Mouse (Mus musculus) testis, adult 2 months (tissue): ENCODE measurements around the gene Dlgap1. TPM values are rescaled to one million over a fixed set of nuclear protein-coding genes. Genes with fewer than 3 reads are reported as not detected.
A peak's percentile ranks its signal among the peaks of the same experiment; 100 is the strongest.
"Not testable (repeated sequence)": the region's sequence is repeated elsewhere in the genome, so short reads cannot be mapped to it uniquely, and the experiment has no call there.

Experiments used
- H3K27ac ChIP-seq: fragments of 200-500 bp; 2 replicates; pipeline ENCODE4 v1.5.1; 2012; ENCODE audit warnings: low read depth, low read length; ENCODE audit not compliant: control insufficient read depth, insufficient read depth
- H3K27me3 ChIP-seq: fragments of 200-500 bp; 2 replicates; pipeline ENCODE4 v1.6.1; 2012; ENCODE audit warnings: mild to moderate bottlenecking, low read length, moderate library complexity; ENCODE audit not compliant: control insufficient read depth, insufficient read depth
- H3K36me3 ChIP-seq: fragments of 200-500 bp; 2 replicates; pipeline ENCODE4 v1.6.1; 2012; ENCODE audit warnings: mild to moderate bottlenecking, low read length; ENCODE audit not compliant: control insufficient read depth, insufficient read depth
- H3K4me1 ChIP-seq: fragments of 200-500 bp; 2 replicates; pipeline ENCODE4 v1.6.1; 2012; ENCODE audit warnings: low read length; ENCODE audit not compliant: control insufficient read depth, insufficient read depth
- H3K4me3 ChIP-seq: fragments of 200-500 bp; 2 replicates; pipeline ENCODE4 v1.5.1; 2012; ENCODE audit warnings: low read depth, mild to moderate bottlenecking, low read length, moderate library complexity, mixed read lengths; ENCODE audit not compliant: control insufficient read depth
- CTCF ChIP-seq: fragments of 200-500 bp; IDR thresholded peaks from 2 replicates; pipeline ENCODE4 v1.5.1; 2012; ENCODE audit warnings: low read depth, mild to moderate bottlenecking, inconsistent platforms, low read length, moderate library complexity; ENCODE audit not compliant: control insufficient read depth, insufficient read depth, insufficient replicate concordance
- POLR2A ChIP-seq: fragments of 200-500 bp; IDR thresholded peaks from 2 replicates; pipeline ENCODE4 v1.6.1; 2012; ENCODE audit warnings: low read depth, mild to moderate bottlenecking, inconsistent platforms, low read length, moderate library complexity; ENCODE audit not compliant: control insufficient read depth
- polyA plus RNA-seq: library from polyadenylated mRNA; depleted of rRNA; stranded (reverse); fragments of >200 nt; gene quantifications from 2 replicates; pipeline ENCODE4 v1.2.3, GENCODE M21; 2012

Gene Dlgap1
- polyA plus RNA-seq, 1 experiment, result 3.5 TPM

DNA sequence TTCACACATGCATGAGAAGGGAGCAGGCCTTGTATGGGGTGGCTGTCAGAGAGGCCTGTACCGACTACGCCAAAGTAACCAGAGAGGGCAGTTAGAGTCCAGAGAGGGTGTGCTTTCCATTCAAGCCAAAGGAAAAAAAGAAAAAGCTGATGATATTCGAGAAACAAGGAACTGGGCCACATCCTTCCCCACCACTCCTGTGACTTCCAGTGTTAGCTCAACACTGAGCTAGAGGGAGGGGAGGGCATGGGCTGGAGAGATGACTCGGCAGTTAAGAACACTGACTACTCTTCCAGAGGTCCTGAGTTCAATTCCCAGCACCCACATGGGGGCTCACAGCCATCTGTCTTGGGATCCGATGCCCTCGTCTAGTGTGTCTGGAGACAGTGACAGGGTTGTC is 860.3 kb downstream of the Dlgap1 start:
- no peaks in the 10 kb centered on the region for H3K36me3 ChIP-seq
- H3K27ac ChIP-seq, result no peak overlapping the region
- H3K4me1 ChIP-seq, result peaks cover 12% of the 10 kb centered on the region
- no peak overlapping the region for H3K4me3 ChIP-seq
- no peak for TF ChIP-seq CTCF
- no peak for TF ChIP-seq POLR2A
- no peaks in the 10 kb centered on the region for H3K27me3 ChIP-seq

DNA sequence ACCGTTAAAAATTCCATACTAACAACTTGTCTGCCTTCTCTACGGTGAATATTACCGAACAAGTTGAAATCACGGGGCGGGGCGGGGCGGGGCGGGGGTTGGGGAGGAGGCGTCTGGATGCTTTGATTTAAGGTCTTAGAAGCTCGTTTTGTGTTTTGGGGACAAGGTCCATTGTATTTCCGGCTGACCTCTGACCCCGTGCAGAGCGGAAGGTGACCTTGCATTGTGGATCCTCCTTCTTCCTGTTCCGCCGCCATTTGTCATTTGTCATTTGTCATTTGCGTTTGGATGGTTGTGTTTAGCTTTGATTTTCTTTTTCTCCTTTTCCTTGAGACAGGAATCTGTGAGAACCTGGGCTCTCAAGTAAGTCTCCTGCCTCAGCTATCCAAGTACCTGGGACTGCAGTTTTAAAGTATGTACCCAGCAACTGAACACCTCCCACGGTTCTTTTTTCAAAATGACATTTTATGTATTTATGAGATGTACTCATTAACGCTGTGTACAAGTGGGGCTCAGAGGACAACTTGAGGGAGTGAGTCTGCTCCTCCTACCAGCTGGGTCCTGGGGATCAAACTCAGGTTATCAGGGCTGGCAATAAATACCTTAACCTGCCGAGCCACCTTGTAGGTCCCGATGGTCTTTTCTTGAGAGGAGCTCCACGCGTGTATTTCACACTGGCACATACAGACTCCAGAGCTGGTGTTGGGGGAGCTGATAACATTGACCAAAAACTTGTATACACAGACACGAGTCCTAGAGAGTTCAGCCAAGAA is 861.3 kb downstream of the Dlgap1 start:
- H3K27me3 ChIP-seq, result no peaks in the 10 kb centered on the region
- no peaks in the 10 kb centered on the region for H3K36me3 ChIP-seq
- TF ChIP-seq CTCF (no peak), POLR2A (no peak)
- no peak overlapping the region for H3K27ac ChIP-seq
- H3K4me3 ChIP-seq, result no peak overlapping the region
- H3K4me1 ChIP-seq, result peaks cover 15% of the 10 kb centered on the region

DNA sequence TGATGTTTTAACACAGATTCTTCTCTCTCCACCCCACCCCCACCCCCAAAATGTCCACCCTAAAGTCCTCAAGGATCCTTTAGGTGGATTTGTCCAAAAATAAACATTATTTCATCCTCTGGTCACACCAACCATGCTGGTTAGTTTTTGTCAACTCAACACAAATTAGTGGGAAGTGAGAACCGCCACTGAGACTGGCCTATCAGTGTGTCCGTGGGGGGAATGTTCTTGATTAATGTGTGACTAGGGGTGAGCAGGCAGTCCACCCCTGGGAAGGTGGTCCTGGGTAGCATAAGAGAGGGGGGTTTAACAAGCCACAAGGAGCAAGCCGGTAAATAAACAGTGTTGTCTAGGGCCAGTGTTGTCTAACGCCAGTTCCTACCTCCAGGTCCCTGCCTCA is 862.7 kb downstream of the Dlgap1 start:
- Histone ChIP-seq H3K4me1 (peaks cover 17% of the 10 kb centered on the region), H3K27ac (peak overlapping the region; percentile 69), H3K36me3 (no peaks in the 10 kb centered on the region), H3K27me3 (no peaks in the 10 kb centered on the region), H3K4me3 (peak overlapping the region; percentile 9)
- no peak for TF ChIP-seq POLR2A
- TF ChIP-seq CTCF, result no peak

DNA sequence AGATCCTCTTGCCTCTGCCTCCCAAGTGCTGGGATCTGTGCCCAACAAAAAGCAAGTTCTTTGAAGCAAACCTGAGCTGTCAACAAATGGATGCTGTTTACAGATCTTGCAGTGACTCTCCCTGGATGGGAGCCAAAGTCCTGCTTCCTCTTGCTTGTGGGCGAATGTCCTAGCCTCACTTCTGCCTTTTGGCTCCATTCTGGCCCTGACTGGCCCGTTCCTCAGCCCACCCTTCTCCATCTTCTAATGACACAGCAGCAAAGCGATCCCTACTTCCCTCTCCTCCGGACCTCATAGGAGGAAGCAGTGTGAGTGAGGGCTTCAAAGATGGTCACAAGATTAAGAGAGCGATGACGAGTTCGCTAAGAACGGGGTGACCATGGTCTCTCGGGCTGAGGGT is 863.7 kb downstream of the Dlgap1 start:
- no peak for TF ChIP-seq POLR2A
- TF ChIP-seq CTCF, result no peak
- 0 out of 2 replicates have a peak overlapping the region, but pooled peaks have one; percentile 43 for H3K27ac ChIP-seq
- H3K36me3 ChIP-seq, result no peaks in the 10 kb centered on the region
- H3K4me3 ChIP-seq, result no peak overlapping the region
- no peaks in the 10 kb centered on the region for H3K27me3 ChIP-seq
- peaks cover 17% of the 10 kb centered on the region for H3K4me1 ChIP-seq

DNA sequence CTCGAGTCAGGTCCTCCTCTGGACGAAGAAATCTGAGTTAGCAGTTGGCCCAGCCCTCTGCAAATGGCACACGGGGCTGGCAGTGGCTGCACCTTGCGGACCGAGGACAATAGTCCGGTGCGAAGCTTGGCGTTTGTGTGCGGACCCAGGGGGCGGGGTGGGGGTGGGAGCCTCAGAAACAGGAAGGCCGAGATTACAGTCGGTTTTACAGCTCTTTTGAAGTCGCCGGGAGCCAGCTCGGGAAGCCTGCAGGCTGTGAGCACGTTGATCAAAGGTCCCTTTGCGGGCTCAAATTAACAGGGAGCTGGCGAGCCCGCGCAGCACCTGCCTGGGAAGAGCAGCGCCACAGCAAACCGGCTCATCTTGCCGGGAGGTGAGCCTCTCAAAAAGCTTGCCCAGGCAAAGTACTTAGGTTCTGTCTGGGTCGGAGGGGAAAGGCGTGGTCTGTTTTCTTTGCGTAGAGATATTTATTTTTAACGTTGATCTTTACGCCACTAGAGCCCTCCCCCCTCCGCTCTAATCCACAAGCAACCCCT is 865.6 kb downstream of the Dlgap1 start:
- Histone ChIP-seq H3K4me3 (peak overlapping the region; percentile 66), H3K4me1 (peaks cover 17% of the 10 kb centered on the region), H3K36me3 (no peaks in the 10 kb centered on the region), H3K27ac (peak overlapping the region; percentile 52; the same call in 1 of the 2 replicates), H3K27me3 (no peaks in the 10 kb centered on the region)
- TF ChIP-seq POLR2A, result no peak
- no peak for TF ChIP-seq CTCF

DNA sequence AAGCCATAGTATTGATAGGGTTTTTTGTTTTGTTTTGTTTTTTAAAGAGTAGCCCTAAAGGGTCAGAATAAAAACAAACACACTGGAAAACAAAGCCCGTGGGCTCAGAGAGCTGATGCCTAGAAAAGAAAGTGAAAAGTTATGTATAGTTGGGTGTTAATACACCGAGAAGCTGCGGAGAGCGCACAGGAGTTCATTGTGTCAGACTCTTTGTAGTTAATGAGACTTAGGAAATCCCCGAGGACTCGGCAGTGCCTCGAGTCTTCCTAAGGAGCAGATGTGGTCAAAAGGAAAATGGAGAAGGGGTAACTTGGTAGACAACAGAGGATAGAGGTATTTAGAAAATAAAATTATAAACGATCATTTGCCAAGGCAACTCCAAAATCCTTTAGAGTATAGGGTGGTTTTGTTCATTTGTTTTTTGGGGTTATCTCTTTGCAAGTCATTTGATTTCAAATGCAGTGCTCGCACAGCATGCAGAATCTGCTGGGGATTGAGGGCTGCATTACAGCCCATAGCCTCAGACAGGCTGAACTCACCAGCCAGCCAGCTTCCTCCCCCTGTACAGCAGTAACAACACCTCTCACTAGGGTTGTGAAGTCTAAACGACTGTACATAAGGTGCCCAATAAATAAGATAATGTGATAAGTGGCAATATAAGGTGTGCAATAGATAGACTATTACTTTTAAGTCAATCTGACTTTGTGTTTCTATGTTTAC is 866.4 kb downstream of the Dlgap1 start:
- peaks cover 17% of the 10 kb centered on the region for H3K4me1 ChIP-seq
- no peak overlapping the region for H3K27ac ChIP-seq
- H3K36me3 ChIP-seq, result no peaks in the 10 kb centered on the region
- no peaks in the 10 kb centered on the region for H3K27me3 ChIP-seq
- TF ChIP-seq CTCF (no peak), POLR2A (no peak)
- H3K4me3 ChIP-seq, result no peak overlapping the region

DNA sequence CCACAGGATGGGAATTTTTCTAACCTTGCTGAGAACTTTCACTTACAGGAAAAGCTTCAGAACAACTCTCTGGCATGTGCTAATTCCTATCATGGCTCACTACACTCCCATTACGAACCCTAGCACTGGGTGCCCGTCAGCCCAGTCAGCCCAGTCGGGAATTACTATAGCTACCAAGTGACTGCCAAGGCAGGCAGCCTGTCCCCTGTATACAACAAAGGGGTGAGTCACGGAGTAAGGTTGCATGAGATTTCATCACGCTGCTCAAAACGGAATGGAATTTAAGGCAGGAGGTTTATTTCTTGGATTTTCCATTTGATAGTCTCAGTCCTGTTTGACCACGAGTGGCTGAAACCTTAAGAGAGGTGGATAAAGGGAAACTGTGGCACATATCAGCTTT is 867.9 kb downstream of the Dlgap1 start:
- no peak for TF ChIP-seq POLR2A
- TF ChIP-seq CTCF, result no peak
- H3K4me3 ChIP-seq, result no peak overlapping the region
- H3K4me1 ChIP-seq, result peaks cover 11% of the 10 kb centered on the region
- H3K27me3 ChIP-seq, result no peaks in the 10 kb centered on the region
- H3K27ac ChIP-seq, result no peak overlapping the region
- no peaks in the 10 kb centered on the region for H3K36me3 ChIP-seq

DNA sequence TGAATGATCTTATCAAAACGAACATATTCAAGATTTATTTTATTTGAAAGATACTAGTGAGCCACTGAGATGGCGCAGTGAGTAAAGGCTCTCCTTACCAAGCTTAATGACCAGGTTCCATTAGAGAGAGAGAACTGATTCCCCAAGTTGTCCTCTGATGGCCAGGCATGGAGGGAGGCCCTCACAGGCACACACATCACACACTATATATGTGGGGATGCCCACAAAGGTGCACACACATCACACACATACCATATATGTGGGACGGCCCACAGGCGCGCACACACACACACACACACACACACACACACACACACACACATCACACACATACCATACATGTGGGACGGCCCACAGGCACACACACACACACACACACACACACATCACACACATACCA is 868.6 kb downstream of the Dlgap1 start:
- not testable (repeated sequence) for H3K27me3 ChIP-seq, H3K27ac ChIP-seq, H3K4me3 ChIP-seq, H3K4me1 ChIP-seq, H3K36me3 ChIP-seq
